Mouse (Mus musculus) erythroblast, adult 5-6 weeks (primary cell): ENCODE data around the gene Ets2. TPM values are rescaled to one million over a fixed set of nuclear protein-coding genes. Genes with fewer than 3 reads are reported as not detected.
"Not testable (repeated sequence)": the region's sequence is repeated elsewhere in the genome, so short reads cannot be mapped to it uniquely, and the experiment has no call there.

Experiments used
- ATAC-seq: replicated peaks from 2 replicates; pipeline ENCODE4 v1.8.0; 2016; ENCODE audit warnings: moderate number of reproducible peaks, mild to moderate bottlenecking, moderate TSS enrichment, inconsistent platforms; ENCODE audit not compliant: poor library complexity, low FRiP score, severe bottlenecking
- total RNA-seq, 2 experiments: library from RNA; stranded (forward) in 1 of 2; stranded (reverse) in 1 of 2; fragments of 150-400 nt in 1 of 2; fragments of 200-764, 138-1000 nt in 1 of 2; gene quantifications; 2 replicates each; pipeline versions ENCODE4 v1.2.3 to v1.2.4; 2015 to 2017; ENCODE audit warnings: low replicate concordance in 2 of 2

The Ets2 gene
- total RNA-seq, 2 experiments from 2014 or later, result 2.6 to 4.6 TPM

DNA sequence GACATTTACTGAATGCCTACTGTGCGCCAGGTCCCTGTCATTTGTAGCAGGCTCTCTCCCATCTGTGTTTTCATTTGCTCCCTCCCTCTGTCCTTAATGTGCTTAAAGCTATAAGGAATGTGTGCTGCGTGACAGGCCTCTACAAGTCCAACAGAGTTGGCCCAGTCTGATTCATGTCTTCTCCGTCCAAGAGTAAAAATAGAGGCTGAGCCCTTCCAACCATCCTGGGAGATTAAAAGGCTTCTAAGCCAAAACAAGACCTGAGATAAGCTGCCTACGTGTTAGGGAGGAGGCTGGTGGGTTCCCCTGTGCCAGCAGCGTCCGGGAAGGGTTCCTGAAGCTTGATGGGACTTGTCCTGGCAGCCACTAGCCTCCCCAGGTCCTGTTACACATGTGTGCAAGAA is 58.1 kb downstream of the Ets2 start:
- ATAC-seq, result no peak

DNA sequence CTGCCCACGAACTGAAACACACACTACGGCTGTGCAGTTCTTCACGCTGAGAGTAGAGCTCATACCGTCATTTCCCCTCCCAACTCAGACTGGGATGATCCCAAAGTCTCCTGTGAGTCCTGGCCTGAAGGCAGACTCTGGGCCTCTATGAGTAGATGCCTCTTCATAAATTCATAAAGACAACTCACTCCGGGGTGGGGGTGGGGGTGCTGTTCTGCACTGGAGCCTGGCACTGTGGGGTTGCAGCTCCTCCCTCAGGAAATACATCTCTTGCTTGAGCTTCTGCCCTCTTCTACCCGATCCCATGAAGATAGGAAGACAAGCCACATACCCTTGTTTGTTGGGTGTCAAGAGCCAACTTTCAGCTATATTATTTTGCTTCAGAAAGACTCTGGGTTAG is 59.9 kb downstream of the Ets2 start:
- no peak for ATAC-seq

DNA sequence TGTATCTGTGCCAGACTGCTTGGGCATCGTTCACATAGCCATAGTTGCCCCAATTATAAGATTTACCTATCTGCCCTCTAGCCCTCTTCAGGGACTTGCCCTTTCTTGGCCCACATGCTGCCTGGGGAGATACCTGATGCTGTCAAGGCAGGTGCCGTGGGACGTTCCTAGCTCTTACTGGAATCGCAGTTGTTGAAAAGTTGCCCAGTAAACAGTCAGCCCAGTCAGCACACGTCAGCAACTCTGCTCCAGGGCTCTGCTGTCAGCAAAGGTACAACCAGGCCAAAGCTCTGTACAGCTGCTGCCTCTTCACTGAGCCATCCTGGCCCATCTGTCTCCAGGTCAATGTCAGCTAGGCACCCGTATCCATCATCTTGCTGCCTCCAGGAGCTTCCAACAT is 61.3 kb downstream of the Ets2 start:
- ATAC-seq, result no peak

DNA sequence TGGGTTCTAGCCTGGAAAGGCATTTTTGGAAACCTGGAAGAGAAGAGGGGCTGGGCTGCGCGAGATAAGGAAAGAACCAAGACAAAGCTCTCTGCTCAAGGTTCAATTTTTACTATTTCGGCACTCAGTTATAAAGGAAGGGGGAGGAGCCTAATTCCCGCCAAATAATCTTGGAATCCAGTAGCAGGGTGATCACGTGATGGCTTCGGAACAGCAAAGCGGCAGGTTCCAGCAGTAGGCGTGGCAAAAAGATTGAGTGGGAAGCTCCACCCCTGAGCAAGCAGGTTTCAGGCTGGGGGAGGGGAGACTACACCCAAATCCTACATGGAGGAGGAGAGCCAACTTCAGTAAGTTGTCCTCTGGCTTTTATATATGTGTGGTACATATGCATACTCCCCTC is 62.2 kb downstream of the Ets2 start:
- ATAC-seq, result not testable (repeated sequence)

DNA sequence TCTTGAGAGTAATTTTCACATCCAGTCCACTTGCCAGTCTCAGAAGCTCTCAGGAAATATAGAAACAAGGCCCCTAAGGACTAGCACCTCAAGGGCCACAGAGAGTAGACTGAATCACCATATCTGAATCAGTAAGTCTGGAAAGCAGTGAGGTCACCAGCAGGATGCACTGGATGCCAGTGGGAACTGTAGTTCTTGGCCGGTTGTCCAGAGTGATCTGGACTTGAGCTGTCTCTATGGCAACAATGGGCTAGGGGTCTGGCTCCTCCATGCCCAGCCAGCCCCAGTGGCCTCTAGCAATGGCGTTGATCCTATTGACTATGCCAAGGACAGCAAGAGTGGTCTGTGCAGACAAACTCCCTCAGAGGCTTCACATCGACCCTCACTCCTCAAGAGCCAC is 64.3 kb downstream of the Ets2 start:
- ATAC-seq, result no peak

DNA sequence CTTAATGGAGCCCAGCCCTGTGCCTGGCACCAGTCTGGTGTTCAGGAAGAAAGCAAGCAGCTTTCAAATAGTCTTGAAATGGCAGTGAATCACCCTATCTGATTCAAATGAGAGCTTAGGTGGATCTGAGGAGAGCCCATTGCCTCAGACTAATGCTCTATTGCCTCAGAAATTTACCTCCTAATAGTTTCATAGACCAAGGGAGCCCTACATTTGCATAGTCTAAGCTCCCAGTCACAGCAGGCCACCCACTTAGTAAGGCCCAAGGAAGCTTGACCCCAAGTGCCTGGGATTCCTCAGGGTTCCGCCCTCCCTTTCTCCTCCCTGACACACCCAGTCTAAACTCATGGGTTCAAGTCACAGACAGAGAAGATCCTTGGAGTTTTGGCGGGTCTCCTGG is 65.4 kb downstream of the Ets2 start:
- no peak for ATAC-seq

DNA sequence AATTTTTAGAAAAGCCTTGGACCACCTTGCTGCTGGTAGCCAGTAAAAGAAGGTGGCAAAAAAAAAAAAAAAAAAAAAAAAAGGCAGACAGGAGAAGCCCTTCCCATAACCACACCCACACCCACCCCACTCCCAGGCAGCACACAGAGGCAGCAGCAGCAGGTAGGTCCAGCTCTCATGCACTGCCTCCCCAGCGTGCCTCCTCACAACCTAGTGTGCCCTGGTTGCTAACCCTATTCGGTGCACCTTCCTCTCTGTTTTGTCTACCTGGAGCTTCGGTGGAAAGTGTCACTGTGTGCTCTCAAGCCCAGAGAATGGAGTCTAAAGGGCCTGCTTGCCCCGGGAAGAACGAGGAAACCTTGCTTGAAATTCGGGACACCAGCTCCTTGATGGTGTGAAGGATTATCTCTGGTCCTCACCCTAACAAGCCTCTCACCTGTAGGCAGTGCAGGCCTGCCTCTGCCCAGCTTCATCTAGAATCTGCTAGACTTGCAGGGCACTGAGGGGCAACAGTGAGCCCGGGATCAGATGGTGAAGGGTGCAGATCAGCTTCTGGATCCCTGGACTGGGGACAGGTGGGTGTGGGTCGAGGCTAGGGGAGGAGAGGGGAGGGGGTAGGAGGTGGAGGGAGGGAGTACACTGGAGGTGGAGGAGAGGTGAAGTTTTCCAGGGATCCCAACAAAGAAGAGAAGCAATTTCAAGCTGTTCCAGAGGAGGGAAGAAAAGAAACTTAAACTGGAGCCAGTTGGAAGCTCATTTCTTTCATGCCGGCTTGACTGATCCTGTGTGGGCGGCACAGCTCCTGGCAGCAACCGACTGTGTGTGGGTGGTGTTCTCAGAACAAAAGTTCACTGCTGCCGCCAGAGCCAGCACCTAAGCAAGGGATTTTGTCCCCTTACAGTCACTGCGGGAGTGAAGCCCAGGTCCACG is 67.5 kb downstream of the Ets2 start:
- ATAC-seq, result no peak

DNA sequence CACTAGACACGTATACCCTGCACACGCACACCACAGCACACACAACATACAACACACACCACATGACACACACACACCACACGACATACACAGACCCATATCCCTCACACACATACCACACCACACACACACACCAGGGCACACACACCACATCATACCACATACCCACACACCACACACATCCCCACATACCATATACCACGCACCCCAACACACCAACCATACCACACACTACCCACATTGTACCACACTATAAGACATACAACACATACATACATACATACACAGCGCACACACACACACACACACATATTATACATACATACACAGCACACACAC is 68.1 kb downstream of the Ets2 start:
- no peak for ATAC-seq

DNA sequence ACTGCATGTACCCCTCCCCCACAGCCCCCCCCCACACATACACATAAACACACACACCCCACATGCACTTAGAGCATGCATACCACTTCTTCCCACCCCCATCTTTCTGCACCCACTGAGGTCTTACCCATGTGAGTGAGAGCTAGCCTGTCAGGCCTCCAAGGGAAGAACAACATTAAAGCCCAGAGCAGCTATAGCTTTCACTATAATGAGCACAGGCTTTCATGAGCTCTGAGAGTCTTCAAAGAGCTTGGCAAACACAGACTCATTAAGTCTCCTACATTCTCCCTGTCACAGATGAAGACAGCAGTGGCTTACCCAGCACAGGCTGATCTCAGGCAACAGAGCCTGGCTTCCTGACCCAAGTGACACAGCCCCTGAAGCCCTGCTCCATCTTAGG is 68.5 kb downstream of the Ets2 start:
- no peak for ATAC-seq

Other genes starting within 250 kb of the Ets2 start
- 3.8 and 4.0 TPM in 2 replicates for gene Erg, start 115.5 kb upstream of the Ets2 start, total RNA-seq (2015; ENCODE audit: low replicate concordance)
- 6.0 and 9.5 TPM in 2 replicates for gene Erg, start 115.5 kb upstream of the Ets2 start, total RNA-seq (2017; ENCODE audit: low replicate concordance)